Mouse (Mus musculus) myocyte (in vitro differentiated cells): ENCODE results near the gene Agpat1. TPM values are rescaled to one million over a fixed set of nuclear protein-coding genes. Genes with fewer than 3 reads are reported as not detected.

Experiments used
- H3K27me3 ChIP-seq: one replicate; pipeline ENCODE4 v1.6.1; 2011; ENCODE audit not compliant: control insufficient read depth, insufficient read depth, insufficient read length
- H3K36me3 ChIP-seq: one replicate; pipeline ENCODE4 v1.6.1; 2011; ENCODE audit not compliant: control insufficient read depth, insufficient read depth
- H3K4me2 ChIP-seq: one replicate; pipeline ENCODE4 v1.6.1; 2011; ENCODE audit warnings: low read depth, control low read depth
- H3K4me3 ChIP-seq: one replicate; pipeline ENCODE4 v1.5.1; 2011; ENCODE audit warnings: mild to moderate bottlenecking, control low read depth, moderate library complexity
- H3K79me2 ChIP-seq: one replicate; pipeline ENCODE4 v1.6.1; 2011; ENCODE audit not compliant: control insufficient read depth, insufficient read depth
- H3ac ChIP-seq: one replicate; pipeline ENCODE4 v1.6.1; 2011; ENCODE audit not compliant: control insufficient read depth, insufficient read length
- MYOG ChIP-seq, 3 experiments: IDR thresholded peaks; one replicate each; pipeline ENCODE4 v1.6.1; 2011; ENCODE audit warnings: control low read depth in 2 of 3, low read depth in 2 of 3, mild to moderate bottlenecking in 2 of 3; ENCODE audit not compliant: insufficient read length in 2 of 3, control insufficient read depth in 1 of 3, insufficient read depth in 1 of 3
- POLR2A ChIP-seq: IDR thresholded peaks from one replicate; pipeline ENCODE4 v1.6.1; 2011; ENCODE audit warnings: low read depth, mild to moderate bottlenecking, control low read depth, moderate library complexity; ENCODE audit not compliant: insufficient read length
- REST ChIP-seq: IDR thresholded peaks from one replicate; pipeline ENCODE4 v1.6.1; 2011; ENCODE audit warnings: mild to moderate bottlenecking, control low read depth, moderate library complexity; ENCODE audit not compliant: insufficient read depth, insufficient read length
- SRF ChIP-seq: IDR thresholded peaks from one replicate; pipeline ENCODE4 v1.6.1; 2011; ENCODE audit warnings: low read depth; ENCODE audit not compliant: control insufficient read depth, insufficient read length
- TCF12 ChIP-seq: IDR thresholded peaks from one replicate; pipeline ENCODE4 v1.6.1; 2011; ENCODE audit warnings: mild to moderate bottlenecking, control low read depth; ENCODE audit not compliant: poor library complexity, insufficient read depth, severe bottlenecking
- TCF3 ChIP-seq: IDR thresholded peaks from one replicate; pipeline ENCODE4 v1.6.1; 2011; ENCODE audit warnings: low read depth, control low read depth; ENCODE audit not compliant: insufficient read length
- USF1 ChIP-seq: IDR thresholded peaks from one replicate; pipeline ENCODE4 v1.6.1; 2011; ENCODE audit warnings: low read depth, mild to moderate bottlenecking, control low read depth, moderate library complexity
- polyA plus RNA-seq: library from polyadenylated mRNA; unstranded; fragments of >200 nt; fragmentation: generic; extraction: Trizol; gene quantifications from one replicate; pipeline ENCODE4 v1.2.1, GENCODE M21; 2012; ENCODE audit warnings: missing spikeins

Gene Agpat1
- polyA plus RNA-seq, 1 experiment: 70.5 TPM

- Histone ChIP-seq H3K4me2 (no peak overlapping the region), H3K79me2 (no peaks in the 10 kb centered on the region), H3K4me3 (no peak overlapping the region), H3K27me3 (peaks cover 59% of the 10 kb centered on the region), H3K36me3 (no peaks in the 10 kb centered on the region), H3ac (no peak overlapping the region)
- TF ChIP-seq MYOG (IDR thresholded peaks at IDR 0.05; ENCODE audit: control insufficient read depth in 1 of 3, insufficient read depth in 1 of 3, insufficient read length in 2 of 3, low read depth in 2 of 3) (no peak), POLR2A (no peak)
These were observed 57.1 kb downstream of the Agpat1 start for GRCm38 (mm10) chr17:34661121-34661591.

- no peak for TF ChIP-seq TCF3
- no peak for TF ChIP-seq USF1
- TF ChIP-seq POLR2A: no peak
- TF ChIP-seq TCF12: no peak
- no peak for TF ChIP-seq REST
- TF ChIP-seq MYOG (IDR thresholded peaks at IDR 0.05; ENCODE audit: control insufficient read depth in 1 of 3, insufficient read depth in 1 of 3, insufficient read length in 2 of 3, low read depth in 2 of 3): no peak
- no peak for TF ChIP-seq SRF
- Histone ChIP-seq H3ac (no peak overlapping the region), H3K4me3 (no peak overlapping the region), H3K27me3 (peaks cover 59% of the 10 kb centered on the region), H3K4me2 (no peak overlapping the region), H3K79me2 (no peaks in the 10 kb centered on the region), H3K36me3 (no peaks in the 10 kb centered on the region)
These were observed 58.4 kb downstream of the Agpat1 start for GRCm38 (mm10) chr17:34662468-34662867.

DNA sequence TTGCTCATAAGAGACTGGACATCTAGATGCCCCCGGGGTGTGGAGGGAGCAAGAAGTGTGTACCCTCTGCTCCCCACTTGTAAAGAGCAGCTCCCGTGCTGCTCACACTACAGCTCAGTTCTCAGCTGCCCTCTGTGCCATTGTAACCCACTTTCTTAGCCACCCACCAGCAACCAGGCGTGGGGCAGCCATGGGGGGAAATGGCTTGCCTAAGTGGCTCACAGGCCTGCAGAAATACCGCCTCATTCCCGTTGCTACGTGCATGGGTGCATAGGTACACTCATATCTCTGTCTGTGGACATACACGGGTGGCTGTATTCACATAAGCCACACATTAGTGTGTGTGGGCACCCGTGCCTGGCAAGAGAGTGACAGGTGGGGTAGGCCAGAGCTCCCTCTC lies 58.9 kb downstream of the Agpat1 start:
- no peak overlapping the region for H3K4me2 ChIP-seq
- TF ChIP-seq POLR2A: no peak
- H3K4me3 ChIP-seq: no peak overlapping the region
- no peaks in the 10 kb centered on the region for H3K79me2 ChIP-seq
- H3K27me3 ChIP-seq: peaks cover 62% of the 10 kb centered on the region
- H3ac ChIP-seq: no peak overlapping the region
- H3K36me3 ChIP-seq: no peaks in the 10 kb centered on the region

Other genes starting within 250 kb of the Agpat1 start
- not detected for gene Btnl2, start 249.4 kb upstream of the Agpat1 start, polyA plus RNA-seq
- not detected for gene Btnl1, start 227.1 kb upstream of the Agpat1 start, polyA plus RNA-seq
- gene BC051142, start 205.4 kb upstream of the Agpat1 start, polyA plus RNA-seq: not detected
- gene Btnl4, start 126.9 kb upstream of the Agpat1 start, polyA plus RNA-seq: not detected
- gene Btnl6, start 86.9 kb upstream of the Agpat1 start, polyA plus RNA-seq: not detected
- 0.31 TPM for gene Notch4, start 40.0 kb upstream of the Agpat1 start, polyA plus RNA-seq
- 3.1 TPM for gene Gpsm3, start 14.5 kb upstream of the Agpat1 start, polyA plus RNA-seq
- 21.6 TPM for gene Pbx2, start 13.0 kb upstream of the Agpat1 start, polyA plus RNA-seq
- 0.22 TPM for gene Ager, start 6.4 kb upstream of the Agpat1 start, polyA plus RNA-seq
- 37.1 TPM for gene Rnf5, start 572 bp upstream of the Agpat1 start, polyA plus RNA-seq
- 0.16 TPM for gene Egfl8, start 11.7 kb downstream of the Agpat1 start, polyA plus RNA-seq
- gene Ppt2, start 24.2 kb downstream of the Agpat1 start, polyA plus RNA-seq: 21.9 TPM
- not detected for gene Prrt1, start 25.3 kb downstream of the Agpat1 start, polyA plus RNA-seq
- 13.5 TPM for gene Fkbpl, start 40.5 kb downstream of the Agpat1 start, polyA plus RNA-seq
- gene Atf6b, start 42.9 kb downstream of the Agpat1 start, polyA plus RNA-seq: 42.5 TPM
- under 0.01 TPM for gene Tnxb, start 66.3 kb downstream of the Agpat1 start, polyA plus RNA-seq
- gene C4b, start 139.6 kb downstream of the Agpat1 start, polyA plus RNA-seq: not detected
- not detected for gene Cyp21a1, start 200.3 kb downstream of the Agpat1 start, polyA plus RNA-seq
- 29.9 TPM for gene Stk19, start 232.7 kb downstream of the Agpat1 start, polyA plus RNA-seq
- gene Dxo, start 232.8 kb downstream of the Agpat1 start, polyA plus RNA-seq: 25.7 TPM
- gene Skiv2l, start 245.9 kb downstream of the Agpat1 start, polyA plus RNA-seq: 38.4 TPM
- gene Nelfe, start 246.1 kb downstream of the Agpat1 start, polyA plus RNA-seq: 60.0 TPM